Mouse (Mus musculus): ENCODE results near the gene Tagln2. TPM values are rescaled to one million over a fixed set of nuclear protein-coding genes. Genes with fewer than 3 reads are reported as not detected.
A peak's percentile ranks its signal among the peaks of the same experiment; 100 is the strongest.

Gene Tagln2
- total RNA-seq, 2 experiments from 2014 or later, result 146 to 158 TPM

DNA sequence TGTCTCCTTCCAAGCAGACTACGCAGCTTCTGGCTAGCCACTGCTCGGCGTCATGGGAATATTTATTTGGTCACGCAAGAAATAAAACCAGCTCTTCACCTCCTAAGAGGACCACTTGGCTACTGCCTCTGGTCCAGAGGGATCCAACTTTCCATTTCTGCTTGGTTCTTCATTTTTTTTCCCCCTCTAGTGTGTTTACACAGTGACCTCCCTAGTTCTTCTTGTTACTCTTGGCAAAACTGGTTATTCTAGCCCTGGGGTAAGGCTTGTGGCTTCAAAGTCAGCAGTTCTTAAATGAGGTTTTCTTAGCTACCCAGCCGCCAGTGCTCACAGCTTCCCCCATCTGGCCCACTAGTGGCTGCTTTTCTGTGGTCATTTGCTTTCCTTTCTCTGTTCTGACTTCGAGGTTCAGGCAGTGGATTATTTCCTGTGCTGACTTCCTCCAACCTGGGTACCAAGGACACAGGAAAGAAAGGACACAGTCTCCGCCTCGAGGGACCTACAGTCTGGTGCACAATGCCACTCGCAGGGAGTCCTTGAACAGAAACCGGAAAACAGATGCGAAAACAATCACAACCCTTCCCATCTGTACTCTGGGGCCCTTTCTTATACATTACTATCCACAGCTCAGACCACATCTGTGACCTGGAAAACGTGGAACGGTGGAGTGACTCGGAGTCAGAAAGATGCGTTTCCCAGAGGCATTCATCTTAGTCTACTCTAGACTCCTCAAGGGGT is 25.3 kb downstream of the Tagln2 start:
- no peak for DNase-seq (ENCODE audit: low spot score in 2 of 2)

DNA sequence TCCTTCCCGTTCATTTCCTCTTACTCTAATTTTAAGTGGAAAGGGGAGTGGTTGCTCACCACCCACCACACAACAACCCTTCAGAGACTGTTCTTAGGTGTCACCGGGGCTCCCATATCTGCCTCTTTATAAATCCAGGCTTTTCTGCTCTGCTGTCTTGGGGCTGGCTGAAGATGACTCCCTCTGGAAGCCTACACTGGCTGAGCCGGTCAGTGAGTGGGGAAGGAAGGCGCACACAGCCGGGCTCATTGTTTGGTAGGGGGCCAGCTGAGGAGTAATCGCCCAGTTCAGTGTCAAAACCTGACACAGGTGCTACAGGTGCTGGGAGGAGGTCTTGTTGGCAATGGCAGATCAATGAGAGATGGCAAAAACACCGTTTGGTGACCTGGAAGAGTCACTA is 26.1 kb downstream of the Tagln2 start:
- no peak for DNase-seq (ENCODE audit: low spot score in 2 of 2)

GRCm38 (mm10) chr1:172526380-172527081 is 26.7 kb downstream of the Tagln2 start:
- no peak for DNase-seq (ENCODE audit: low spot score in 2 of 2)

GRCm38 (mm10) chr1:172527431-172527830 is 27.6 kb downstream of the Tagln2 start:
- no peak for DNase-seq (ENCODE audit: low spot score in 2 of 2)

DNA sequence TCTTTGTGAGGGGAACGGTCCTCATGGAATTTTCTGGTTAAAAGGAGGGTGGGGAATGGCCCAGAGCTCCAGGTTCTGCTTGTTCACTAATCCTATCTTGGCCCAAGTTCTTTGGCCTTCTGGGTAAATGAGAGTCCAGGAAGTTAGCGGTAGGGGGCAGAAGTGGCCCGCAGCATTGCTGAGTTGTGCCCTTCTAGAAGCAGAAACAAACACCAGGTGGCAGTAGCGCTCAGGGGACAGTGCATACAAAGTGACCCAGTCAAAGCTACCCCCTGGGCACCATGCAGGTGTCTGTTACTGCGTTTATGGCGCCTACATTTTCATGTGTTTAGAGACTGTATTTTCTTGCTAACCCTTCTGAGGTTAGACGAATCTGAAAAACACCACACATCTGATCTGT is 28.9 kb downstream of the Tagln2 start:
- peak; percentile 74 to 88 for DNase-seq (ENCODE audit: low spot score in 2 of 2)

DNA sequence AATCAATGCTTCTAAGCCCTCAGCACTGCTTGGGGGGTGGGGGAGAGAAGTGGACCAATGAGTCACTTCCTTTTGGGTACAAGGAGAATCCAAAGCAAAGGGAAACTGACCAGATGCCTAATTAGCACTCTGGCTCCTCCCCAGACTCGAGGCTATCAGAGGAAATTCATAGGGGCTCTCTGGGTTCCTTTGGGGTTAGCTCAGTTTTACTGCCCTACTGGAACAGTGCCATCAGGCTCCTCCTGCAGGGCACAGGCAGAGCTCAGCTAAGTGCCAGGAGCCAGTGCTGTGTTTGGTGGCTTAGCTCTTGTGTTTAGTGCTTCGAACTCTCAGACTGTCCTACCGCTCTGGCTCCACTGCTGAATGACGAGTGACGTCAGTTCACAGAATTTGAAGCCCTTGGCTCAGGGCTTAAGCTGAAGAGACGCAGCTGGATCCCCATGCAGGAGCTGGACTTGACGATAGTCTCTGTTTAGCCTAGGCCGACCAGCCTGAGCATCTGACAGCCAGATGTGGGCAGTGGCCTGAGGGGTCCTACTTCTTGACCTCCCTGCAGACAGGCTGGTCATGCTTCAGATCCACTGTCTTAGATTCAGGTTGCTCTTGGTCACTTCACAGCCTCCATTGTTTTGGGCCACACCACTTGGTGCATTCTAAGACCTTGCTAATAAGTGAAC is 30.8 kb downstream of the Tagln2 start:
- DNase-seq (ENCODE audit: low spot score in 2 of 2), result peak in 1 of 2 experiments; percentile 16

GRCm38 (mm10) chr1:172532551-172532950 is 32.7 kb downstream of the Tagln2 start:
- peak in 1 of 2 experiments; percentile 18 for DNase-seq (ENCODE audit: low spot score in 2 of 2)

GRCm38 (mm10) chr1:172535116-172535515 is 35.3 kb downstream of the Tagln2 start:
- no peak for DNase-seq (ENCODE audit: low spot score in 2 of 2)

GRCm38 (mm10) chr1:172539827-172540226 is 40.0 kb downstream of the Tagln2 start:
- no peak for DNase-seq (ENCODE audit: low spot score in 2 of 2)

GRCm38 (mm10) chr1:172540283-172540820 is 40.5 kb downstream of the Tagln2 start:
- DNase-seq (ENCODE audit: low spot score in 2 of 2), result no peak

- DNase-seq (ENCODE audit: low spot score in 2 of 2), result no peak
Observed at GRCm38 (mm10) chr1:172546062-172546461, 46.2 kb downstream of the Tagln2 start.

GRCm38 (mm10) chr1:172548501-172548900 is 48.7 kb downstream of the Tagln2 start:
- no peak for DNase-seq (ENCODE audit: low spot score in 2 of 2)

DNA sequence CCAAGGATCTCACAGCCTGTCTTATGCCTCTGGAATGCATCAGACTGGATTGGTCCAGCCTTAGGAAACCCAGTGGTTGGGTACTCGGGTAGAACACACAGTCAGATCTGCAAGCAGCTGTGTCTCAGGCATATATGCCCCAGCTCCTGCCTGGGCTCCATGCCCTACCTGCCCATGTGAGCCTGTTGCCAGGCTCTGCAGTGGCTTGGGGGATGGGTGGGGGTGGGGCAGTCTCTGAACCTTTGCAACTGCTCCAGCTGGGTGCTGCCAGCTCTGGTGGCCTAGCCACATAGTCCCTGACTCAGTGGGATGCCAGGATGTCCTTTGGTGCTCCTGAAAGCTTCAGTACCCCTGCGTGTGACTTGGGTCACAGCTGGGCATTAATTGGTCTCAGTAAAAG is 49.5 kb downstream of the Tagln2 start:
- DNase-seq (ENCODE audit: low spot score in 2 of 2), result no peak

DNA sequence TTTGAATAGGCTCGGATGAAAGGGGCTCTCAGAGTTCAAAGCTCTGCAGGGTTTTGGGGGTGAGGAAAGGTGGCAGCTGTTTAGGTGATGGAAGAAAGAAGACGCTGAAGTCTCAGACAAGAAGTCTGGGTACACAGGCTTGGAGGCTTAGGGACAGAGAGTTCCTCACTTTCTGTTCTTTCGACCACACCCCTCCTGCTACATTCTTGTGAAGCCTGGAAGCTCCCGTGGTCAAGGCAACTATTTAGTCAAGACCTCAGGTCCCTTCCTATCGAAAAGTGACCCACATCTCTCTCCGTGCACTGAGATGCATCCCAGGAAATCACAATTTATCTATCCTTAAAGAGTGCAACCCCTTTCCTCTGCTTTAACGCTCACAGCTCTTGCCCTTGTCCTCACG is 49.9 kb downstream of the Tagln2 start:
- no peak for DNase-seq (ENCODE audit: low spot score in 2 of 2)

DNA sequence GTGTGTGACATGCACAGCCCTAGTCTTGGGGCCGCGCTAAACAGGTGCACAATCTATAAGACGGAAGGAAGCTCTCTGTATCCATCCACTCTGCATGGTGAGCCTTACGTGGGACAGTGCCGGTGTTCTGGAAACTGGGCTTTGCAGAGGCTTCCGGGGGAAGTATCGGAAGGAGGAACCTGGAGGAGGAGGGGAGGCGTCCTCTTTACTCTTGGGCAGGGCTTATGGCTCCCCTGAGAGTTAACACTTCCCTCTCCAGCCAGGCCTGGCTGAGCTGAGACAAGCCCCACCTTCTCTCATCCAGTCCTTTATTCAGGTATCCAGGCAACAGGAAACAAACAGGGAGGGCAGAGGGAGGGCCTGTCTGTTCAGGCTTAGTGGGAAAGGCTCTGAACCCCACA is 50.7 kb downstream of the Tagln2 start:
- no peak for DNase-seq (ENCODE audit: low spot score in 2 of 2)

- DNase-seq (ENCODE audit: low spot score in 2 of 2), result no peak
Observed at GRCm38 (mm10) chr1:172551009-172551408, 51.2 kb downstream of the Tagln2 start.

- no peak for DNase-seq (ENCODE audit: low spot score in 2 of 2)
Observed at GRCm38 (mm10) chr1:172552623-172553022, 52.8 kb downstream of the Tagln2 start.

DNA sequence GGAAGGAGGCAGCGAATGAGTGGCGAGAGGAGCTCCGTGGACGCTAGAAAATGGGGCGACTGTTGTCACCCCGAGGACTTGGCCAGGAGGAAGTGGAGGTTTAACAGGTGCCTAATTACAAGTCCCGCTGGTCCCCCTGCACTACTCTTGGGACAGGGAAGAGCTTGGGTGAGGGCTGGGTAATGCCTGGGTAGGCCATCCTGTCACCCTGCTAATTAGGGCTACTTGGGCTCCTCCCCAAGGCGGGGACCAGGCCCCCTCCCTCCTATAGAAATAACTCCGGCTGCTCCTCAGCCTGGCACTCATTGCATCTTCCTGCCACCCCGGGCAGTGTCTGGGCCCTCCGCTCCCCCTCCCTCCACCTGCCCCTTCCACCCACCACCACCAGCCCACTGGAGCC is 55.8 kb downstream of the Tagln2 start, which contains the start of gene Vsig8:
Gene Vsig8 (plus strand): TSS at position 301 of the 400 bp plus-strand sequence.
- no peak for DNase-seq (ENCODE audit: low spot score in 2 of 2)

All from gastrocnemius, postnatal 4 days (tissue).